Mouse (Mus musculus) erythroblast, embryonic 14.5 days (primary cell): ENCODE measurements around the gene Idnk. TPM values are rescaled to one million over a fixed set of nuclear protein-coding genes. Genes with fewer than 3 reads are reported as not detected.
A peak's percentile ranks its signal among the peaks of the same experiment; 100 is the strongest.

Source experiments
- H3K27me3 ChIP-seq: 2 replicates; pipeline ENCODE4 v1.6.1; 2012; ENCODE audit warnings: inconsistent platforms; ENCODE audit not compliant: control insufficient read depth
- H3K36me3 ChIP-seq: 2 replicates; pipeline ENCODE4 v1.6.1; 2012; ENCODE audit warnings: mild to moderate bottlenecking, inconsistent platforms; ENCODE audit not compliant: control insufficient read depth
- H3K4me1 ChIP-seq: 2 replicates; pipeline ENCODE4 v1.6.1; 2012; ENCODE audit warnings: inconsistent platforms; ENCODE audit not compliant: control insufficient read depth
- H3K4me3 ChIP-seq: replicated peaks from 2 replicates; pipeline ENCODE3; 2012; ENCODE audit warnings: moderate library complexity, mild to moderate bottlenecking, inconsistent platforms
- H3K9me3 ChIP-seq: 2 replicates; pipeline ENCODE4 v1.6.1; 2012; ENCODE audit warnings: low read length, inconsistent platforms, mixed read lengths; ENCODE audit not compliant: control insufficient read depth
- GATA1 ChIP-seq: IDR thresholded peaks from 2 replicates; pipeline ENCODE4 v1.6.1; 2012; ENCODE audit warnings: low read length, inconsistent platforms, mixed read lengths
- TAL1 ChIP-seq: IDR thresholded peaks from 3 replicates; pipeline ENCODE4 v1.6.1; 2012; ENCODE audit warnings: low read length, inconsistent platforms, mixed read lengths
- polyA plus RNA-seq: library from polyadenylated mRNA; stranded (reverse); fragments of >175 nt; gene quantifications from 2 replicates; pipeline ENCODE4 v1.2.3, GENCODE M21; 2012

Gene Idnk
- polyA plus RNA-seq, 1 experiment, result 1.2 TPM

GRCm38 (mm10) chr13:58197981-58198640 lies 40.7 kb downstream of the Idnk start:
- Histone ChIP-seq H3K4me3 (no peak overlapping the region), H3K36me3 (peaks cover 45% of the 10 kb centered on the region), H3K9me3 (no peaks in the 10 kb centered on the region), H3K4me1 (peaks cover 8% of the 10 kb centered on the region), H3K27me3 (no peaks in the 10 kb centered on the region)
- TF ChIP-seq TAL1 (no peak), GATA1 (no peak)

DNA sequence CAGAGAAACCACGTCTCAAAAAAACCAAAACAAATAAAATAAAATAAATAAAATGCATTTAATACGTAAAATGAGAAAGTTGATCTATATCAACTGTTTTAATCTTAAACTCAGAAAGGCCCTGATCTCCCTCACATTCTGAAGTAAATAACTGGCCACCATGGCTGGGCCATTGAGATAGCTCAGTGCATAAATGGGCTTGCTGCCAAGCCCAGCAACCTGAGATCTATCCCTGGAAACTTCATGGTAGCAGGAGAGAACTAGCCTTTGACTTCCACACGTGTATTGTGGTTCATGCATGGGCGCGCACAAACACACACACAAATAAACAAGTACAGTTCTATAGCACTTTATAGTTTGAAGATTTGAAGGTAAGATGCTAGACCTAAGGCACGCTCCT lies 43.9 kb downstream of the Idnk start:
- Histone ChIP-seq H3K27me3 (no peaks in the 10 kb centered on the region), H3K36me3 (peaks cover 18% of the 10 kb centered on the region), H3K9me3 (no peaks in the 10 kb centered on the region), H3K4me3 (no peak overlapping the region), H3K4me1 (peaks cover 12% of the 10 kb centered on the region)
- TF ChIP-seq GATA1 (no peak), TAL1 (no peak)

- H3K36me3 ChIP-seq, result peaks cover 17% of the 10 kb centered on the region
- H3K4me3 ChIP-seq, result no peak overlapping the region
- H3K27me3 ChIP-seq, result no peaks in the 10 kb centered on the region
- TF ChIP-seq TAL1, result no peak
- no peak for TF ChIP-seq GATA1
- H3K4me1 ChIP-seq, result peaks cover 16% of the 10 kb centered on the region
- H3K9me3 ChIP-seq, result no peaks in the 10 kb centered on the region
Observed at GRCm38 (mm10) chr13:58201908-58202307, 44.5 kb downstream of the Idnk start.

DNA sequence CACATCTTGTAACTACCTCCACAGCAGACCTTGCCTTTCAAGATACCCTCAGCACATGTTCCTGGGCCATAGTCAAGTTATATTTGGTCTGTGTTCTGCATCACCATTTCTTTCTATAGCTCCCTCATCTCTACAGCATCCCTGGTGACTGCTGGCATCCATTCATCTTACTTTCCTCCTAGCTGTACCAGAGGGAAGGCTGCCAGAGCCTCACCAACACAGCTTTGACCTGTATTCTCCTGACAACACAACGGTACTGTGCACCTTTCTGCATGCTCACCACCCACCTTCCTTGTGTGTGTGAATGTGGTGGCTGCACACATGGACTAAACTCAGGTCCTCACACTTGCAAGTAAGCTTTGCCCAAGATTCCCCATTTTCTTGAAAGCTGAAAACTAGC lies 45.5 kb downstream of the Idnk start:
- Histone ChIP-seq H3K4me1 (peaks cover 16% of the 10 kb centered on the region), H3K9me3 (no peaks in the 10 kb centered on the region), H3K4me3 (no peak overlapping the region), H3K36me3 (peaks cover 7% of the 10 kb centered on the region), H3K27me3 (no peaks in the 10 kb centered on the region)
- TF ChIP-seq GATA1 (no peak), TAL1 (no peak)

GRCm38 (mm10) chr13:58204202-58204601 lies 46.8 kb downstream of the Idnk start:
- peaks cover 16% of the 10 kb centered on the region for H3K4me1 ChIP-seq
- H3K9me3 ChIP-seq, result no peaks in the 10 kb centered on the region
- H3K27me3 ChIP-seq, result no peaks in the 10 kb centered on the region
- TF ChIP-seq GATA1 (no peak), TAL1 (no peak)
- peaks cover 4% of the 10 kb centered on the region for H3K36me3 ChIP-seq
- H3K4me3 ChIP-seq, result no peak overlapping the region

- peaks cover 22% of the 10 kb centered on the region for H3K4me1 ChIP-seq
- TF ChIP-seq TAL1, result no peak
- TF ChIP-seq GATA1, result no peak
- no peaks in the 10 kb centered on the region for H3K9me3 ChIP-seq
- H3K4me3 ChIP-seq, result no peak overlapping the region
- peaks cover 4% of the 10 kb centered on the region for H3K36me3 ChIP-seq
- no peaks in the 10 kb centered on the region for H3K27me3 ChIP-seq
Observed at GRCm38 (mm10) chr13:58204986-58205385, 47.5 kb downstream of the Idnk start.

- Histone ChIP-seq H3K4me3 (no peak overlapping the region), H3K4me1 (peaks cover 26% of the 10 kb centered on the region), H3K36me3 (peaks cover 4% of the 10 kb centered on the region), H3K9me3 (no peaks in the 10 kb centered on the region), H3K27me3 (no peaks in the 10 kb centered on the region)
- TF ChIP-seq TAL1 (no peak), GATA1 (no peak)
Observed at GRCm38 (mm10) chr13:58206084-58206483, 48.6 kb downstream of the Idnk start.

DNA sequence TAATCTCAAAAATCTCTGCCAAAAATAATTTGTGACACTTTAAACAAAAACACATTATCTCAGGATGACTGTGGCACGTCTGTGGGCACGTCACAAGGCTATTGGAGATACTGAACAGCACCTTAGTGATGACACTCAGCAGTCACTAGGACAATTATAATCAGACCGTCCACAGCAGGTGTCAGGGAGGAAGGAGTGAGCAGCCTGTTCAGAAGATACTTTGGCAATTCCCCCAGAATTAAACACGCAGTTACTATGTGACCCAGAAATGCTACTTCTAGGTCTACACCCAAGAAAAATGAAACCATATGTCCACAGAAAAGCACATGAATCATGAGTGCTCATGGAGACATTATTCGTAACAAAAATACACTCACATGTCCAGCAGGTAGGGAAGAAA lies 53.0 kb downstream of the Idnk start:
- no peaks in the 10 kb centered on the region for H3K27me3 ChIP-seq
- peaks cover 35% of the 10 kb centered on the region for H3K4me1 ChIP-seq
- H3K36me3 ChIP-seq, result peaks cover 11% of the 10 kb centered on the region
- TF ChIP-seq TAL1 (no peak), GATA1 (no peak)
- no peaks in the 10 kb centered on the region for H3K9me3 ChIP-seq
- no peak overlapping the region for H3K4me3 ChIP-seq

- TF ChIP-seq GATA1 (no peak), TAL1 (no peak)
- Histone ChIP-seq H3K9me3 (no peaks in the 10 kb centered on the region), H3K36me3 (peaks cover 7% of the 10 kb centered on the region), H3K27me3 (no peaks in the 10 kb centered on the region; the same call in 1 of the 2 replicates), H3K4me3 (no peak overlapping the region), H3K4me1 (peaks cover 42% of the 10 kb centered on the region)
Observed at GRCm38 (mm10) chr13:58212530-58212929, 55.1 kb downstream of the Idnk start.

- Histone ChIP-seq H3K4me3 (peak overlapping the region; percentile 99), H3K9me3 (no peaks in the 10 kb centered on the region), H3K27me3 (no peaks in the 10 kb centered on the region; the same call in 1 of the 2 replicates), H3K36me3 (peaks cover 7% of the 10 kb centered on the region), H3K4me1 (peaks cover 42% of the 10 kb centered on the region)
- TF ChIP-seq GATA1, result no peak
- TF ChIP-seq TAL1, result no peak
Observed at GRCm38 (mm10) chr13:58213801-58214200, 56.4 kb downstream of the Idnk start.

Other genes with a start within 250 kb of the Idnk start
- 0.01 and 0.03 TPM in 2 replicates for gene Spock1, start 249.3 kb upstream of the Idnk start, polyA plus RNA-seq
- gene Klhl3, start 44.1 kb upstream of the Idnk start, polyA plus RNA-seq, result not detected in 2 replicates
- 38.2 and 43.0 TPM in 2 replicates for gene Hnrnpa0, start 29.1 kb upstream of the Idnk start, polyA plus RNA-seq
- gene Ubqln1, start 58.0 kb downstream of the Idnk start, polyA plus RNA-seq, result 4.3 TPM in 2 replicates
- gene Gkap1, start 118.0 kb downstream of the Idnk start, polyA plus RNA-seq, result 0.03 and 0.17 TPM in 2 replicates
- 0.01 TPM in 1 of 2 replicates, not detected in the other for gene Kif27, start 201.5 kb downstream of the Idnk start, polyA plus RNA-seq
- gene 2210016F16Rik, start 227.6 kb downstream of the Idnk start, polyA plus RNA-seq, result 1.3 TPM in 2 replicates
- gene Rmi1, start 244.6 kb downstream of the Idnk start, polyA plus RNA-seq, result 0.43 and 0.69 TPM in 2 replicates
- 23.2 and 24.0 TPM in 2 replicates for gene Hnrnpk, start 245.7 kb downstream of the Idnk start, polyA plus RNA-seq